Mouse (Mus musculus) cerebellum, adult 18-20 months (tissue): ENCODE measurements around the gene Gm5148.

Experiments used
- DNase-seq, 2 experiments: peaks; one replicate each; pipeline ENCODE4 v3.0.0; 2021

The Gm5148 gene

GRCm38 (mm10) chr3:37686751-37687150, 37.5 kb downstream of the Gm5148 start:
- no peak for DNase-seq

GRCm38 (mm10) chr3:37686219-37686618, 38.1 kb downstream of the Gm5148 start:
- DNase-seq = no peak

- DNase-seq = no peak
These were observed 48.0 kb downstream of the Gm5148 start for GRCm38 (mm10) chr3:37676291-37676690.

- no peak for DNase-seq
These were observed 49.2 kb downstream of the Gm5148 start for GRCm38 (mm10) chr3:37675056-37675525.

- no peak for DNase-seq
These were observed 50.6 kb downstream of the Gm5148 start for GRCm38 (mm10) chr3:37673513-37674261.

- no peak for DNase-seq
These were observed 51.8 kb downstream of the Gm5148 start for GRCm38 (mm10) chr3:37672266-37673040.

GRCm38 (mm10) chr3:37669100-37669499, 55.2 kb downstream of the Gm5148 start:
- no peak for DNase-seq

- DNase-seq = no peak
These were observed 55.6 kb downstream of the Gm5148 start for GRCm38 (mm10) chr3:37668652-37669051.

GRCm38 (mm10) chr3:37667736-37668135, 56.6 kb downstream of the Gm5148 start:
- DNase-seq = no peak

- no peak for DNase-seq
These were observed 57.2 kb downstream of the Gm5148 start for GRCm38 (mm10) chr3:37667119-37667467.

- no peak for DNase-seq
These were observed 57.8 kb downstream of the Gm5148 start for GRCm38 (mm10) chr3:37666291-37667118.
